ENCODE assay signal across 8 mouse cellular contexts in the genomic region with DNA sequence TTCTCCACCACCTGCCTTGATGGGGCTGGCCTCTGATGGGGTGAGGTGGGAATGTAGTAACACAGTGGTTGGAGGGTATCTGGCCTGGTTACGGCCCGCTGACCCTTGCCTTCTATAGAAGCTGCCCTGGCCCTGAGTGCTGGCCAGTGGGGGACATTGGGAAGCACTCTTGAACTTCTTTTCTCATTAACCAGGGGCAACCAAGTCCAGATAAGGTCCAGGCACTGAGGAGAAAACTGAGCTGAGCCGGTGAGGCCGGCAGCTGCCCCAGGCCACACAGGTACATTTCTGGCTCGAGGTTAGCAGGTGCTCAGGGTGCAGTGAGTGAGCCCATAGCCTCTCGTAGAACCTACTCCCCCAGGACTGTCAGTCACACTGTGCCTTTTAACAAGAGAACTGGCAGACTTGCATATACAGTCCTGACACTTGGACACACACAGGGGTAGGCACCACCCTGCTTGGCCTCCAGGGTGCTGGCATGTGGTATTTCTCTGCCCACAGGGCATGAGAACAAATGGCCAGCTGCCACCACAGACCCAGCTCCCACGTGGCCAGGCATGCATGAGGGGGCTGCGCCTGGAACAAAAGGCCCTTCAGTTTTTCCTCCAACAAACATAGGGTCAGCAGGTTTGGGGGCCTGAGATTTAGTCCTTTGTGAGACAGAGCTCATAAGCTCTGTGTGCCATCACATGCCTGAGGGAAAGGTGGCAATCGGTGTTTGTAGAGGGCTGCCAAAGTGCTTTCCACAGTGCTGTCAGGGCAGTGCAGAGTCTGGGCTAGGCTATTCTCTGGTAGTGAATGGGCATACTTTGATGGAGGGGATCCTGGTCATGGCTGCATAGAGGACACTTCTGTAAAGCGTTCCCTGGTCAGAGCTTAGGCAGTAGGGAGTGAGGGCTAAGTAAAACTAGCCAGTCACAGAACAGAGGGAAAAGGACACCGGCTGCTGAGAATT. TPM values are rescaled to one million over a fixed set of nuclear protein-coding genes. Genes with fewer than 3 reads are reported as not detected.
DNase-seq lines count a peak whose midpoint lies in the region; ATAC-seq and TF ChIP-seq lines count a peak whose summit lies in the region.

No protein-coding gene starts in this region.

- TF ChIP-seq EP300 in heart, adult 2 months (IDR thresholded peaks at IDR 0.05; ENCODE audit: insufficient read depth, low read depth, low read length), result 0 out of 2 replicates have a peak, but pooled peaks have one; percentile 7

- no peak overlapping the region for H3K9ac ChIP-seq in heart, adult 2 months (ENCODE audit: low read depth, low read length)
- H3K9ac ChIP-seq in heart, embryonic 11.5 days (ENCODE audit: low read depth, low read length), result no peak overlapping the region
- H3K9ac ChIP-seq in forebrain, embryonic 14.5 days (ENCODE audit: low read length), result 0 out of 2 replicates have a peak overlapping the region, but pooled peaks have one; percentile 2
- peak overlapping the region; percentile 18; the same call in 1 of the 2 replicates for H3K9ac ChIP-seq in kidney, embryonic 16.5 days (replicated peaks; ENCODE audit: low read length)
- H3K9ac ChIP-seq in neural tube, embryonic 12.5 days, result no peak overlapping the region

- peak overlapping the region; percentile 32 for H3K27ac ChIP-seq in heart, adult 2 months
- no peak overlapping the region for H3K27ac ChIP-seq in heart, embryonic 11.5 days (ENCODE audit: low read depth, low read length)
- H3K27ac ChIP-seq in forebrain, embryonic 14.5 days (ENCODE audit: low read depth, low read length), result peak overlapping the region; percentile 15
- H3K27ac ChIP-seq in kidney, embryonic 16.5 days (ENCODE audit: low read length), result peak overlapping the region; percentile 72
- no peak overlapping the region for H3K27ac ChIP-seq in neural tube, embryonic 12.5 days

- no peak overlapping the region for H3K4me3 ChIP-seq in heart, adult 2 months
- no peak overlapping the region for H3K4me3 ChIP-seq in heart, embryonic 11.5 days (ENCODE audit: low read depth, low read length)
- H3K4me3 ChIP-seq in forebrain, embryonic 14.5 days (ENCODE audit: low read depth, low read length), result no peak overlapping the region
- no peak overlapping the region for H3K4me3 ChIP-seq in kidney, embryonic 16.5 days (ENCODE audit: low read length)
- no peak overlapping the region for H3K4me3 ChIP-seq in neural tube, embryonic 12.5 days

- intact Hi-C loops in heart, adult 2 months (cut with DNase I), result no loop called here

- 65% methylated on average over 11 of the region's 11 CpGs for WGBS in heart, adult 2 months
- 72% methylated on average over 11 of the region's 11 CpGs for WGBS in heart, embryonic 11.5 days (ENCODE audit: insufficient replicate concordance)
- WGBS in forebrain, embryonic 14.5 days, result 59% methylated on average over 11 of the region's 11 CpGs
- 54% methylated on average over 11 of the region's 11 CpGs for WGBS in kidney, embryonic 16.5 days
- 72% methylated on average over 11 of the region's 11 CpGs for WGBS in neural tube, embryonic 12.5 days

- no peaks in the 10 kb centered on the region for H3K9me3 ChIP-seq in heart, embryonic 11.5 days (replicated peaks; ENCODE audit: control insufficient read depth, low read length)
- H3K9me3 ChIP-seq in forebrain, embryonic 14.5 days (replicated peaks; ENCODE audit: control insufficient read depth, low read length), result no peaks in the 10 kb centered on the region
- H3K9me3 ChIP-seq in kidney, embryonic 16.5 days (ENCODE audit: low read length), result no peaks in the 10 kb centered on the region
- no peaks in the 10 kb centered on the region for H3K9me3 ChIP-seq in neural tube, embryonic 12.5 days

- H3K27me3 ChIP-seq in heart, adult 2 months (ENCODE audit: control insufficient read depth, insufficient read depth, low read length), result no peaks in the 10 kb centered on the region
- H3K27me3 ChIP-seq in heart, embryonic 11.5 days (ENCODE audit: control insufficient read depth, insufficient read depth, low read length), result no peaks in the 10 kb centered on the region
- H3K27me3 ChIP-seq in forebrain, embryonic 14.5 days (replicated peaks; ENCODE audit: control insufficient read depth, insufficient read depth, low read length), result no peaks in the 10 kb centered on the region
- no peaks in the 10 kb centered on the region for H3K27me3 ChIP-seq in kidney, embryonic 16.5 days (ENCODE audit: insufficient read depth, low read length)
- no peaks in the 10 kb centered on the region for H3K27me3 ChIP-seq in neural tube, embryonic 12.5 days (replicated peaks)

- no peak for ATAC-seq in heart, embryonic 11.5 days (replicated peaks; ENCODE audit: insufficient number of reproducible peaks, low FRiP score, low TSS enrichment)
- ATAC-seq in forebrain, embryonic 14.5 days, result peak; percentile 80
- peak; percentile 79 for ATAC-seq in kidney, embryonic 16.5 days (ENCODE audit: low FRiP score, low TSS enrichment)
- ATAC-seq in neural tube, embryonic 12.5 days (ENCODE audit: low FRiP score, low read depth), result peak; percentile 73

- TF ChIP-seq POLR2A in heart, adult 2 months (IDR thresholded peaks at IDR 0.05; ENCODE audit: insufficient read depth, low read depth, low read length), result no peak

- DNase-seq in heart, adult 2 months, result peak; percentile 63 to 69
- peak; percentile 61 for DNase-seq in adipocyte (ENCODE audit: low spot score)
- DNase-seq in forebrain, embryonic 14.5 days (ENCODE audit: low spot score), result peak; percentile 67
- DNase-seq in urinary bladder, adult 2 months (ENCODE audit: low spot score), result no peak
- DNase-seq in thymus, postnatal 4 days, result no peak

- TF ChIP-seq CTCF in heart, adult 2 months (IDR thresholded peaks at IDR 0.05), result peak; percentile 28

- no peaks in the 10 kb centered on the region for H3K36me3 ChIP-seq in heart, adult 2 months (ENCODE audit: control insufficient read depth, insufficient read depth, low read length)
- no peaks in the 10 kb centered on the region for H3K36me3 ChIP-seq in heart, embryonic 11.5 days (ENCODE audit: control insufficient read depth, insufficient read depth, low read length)
- no peaks in the 10 kb centered on the region; the same call in 1 of the 2 replicates for H3K36me3 ChIP-seq in forebrain, embryonic 14.5 days (ENCODE audit: control insufficient read depth, insufficient read depth, low read length)
- H3K36me3 ChIP-seq in kidney, embryonic 16.5 days (ENCODE audit: insufficient read depth, low read length), result 0 out of 2 replicates have a peak, but pooled peaks cover 2% of the 10 kb centered on the region
- no peaks in the 10 kb centered on the region for H3K36me3 ChIP-seq in neural tube, embryonic 12.5 days

- H3K79me2 ChIP-seq in heart, adult 2 months (replicated peaks; ENCODE audit: control insufficient read depth, insufficient read depth, low read length), result no peaks in the 10 kb centered on the region

- H3K4me2 ChIP-seq in heart, embryonic 11.5 days, result no peak overlapping the region
- H3K4me2 ChIP-seq in forebrain, embryonic 14.5 days (ENCODE audit: low read length), result no peak overlapping the region
- H3K4me2 ChIP-seq in kidney, embryonic 16.5 days (replicated peaks; ENCODE audit: low read depth, low read length), result no peak overlapping the region
- H3K4me2 ChIP-seq in neural tube, embryonic 12.5 days (replicated peaks), result no peak overlapping the region

- peaks cover 24% of the 10 kb centered on the region for H3K4me1 ChIP-seq in heart, adult 2 months (ENCODE audit: control insufficient read depth, insufficient read depth, low read length)
- H3K4me1 ChIP-seq in heart, embryonic 11.5 days (ENCODE audit: control insufficient read depth, insufficient read depth, low read length), result peaks cover 56% of the 10 kb centered on the region
- peaks cover 12% of the 10 kb centered on the region for H3K4me1 ChIP-seq in forebrain, embryonic 14.5 days (ENCODE audit: control insufficient read depth, insufficient read depth, low read length)
- H3K4me1 ChIP-seq in kidney, embryonic 16.5 days (ENCODE audit: insufficient read depth, low read length), result peaks cover 28% of the 10 kb centered on the region
- H3K4me1 ChIP-seq in neural tube, embryonic 12.5 days, result peaks cover 35% of the 10 kb centered on the region

RNA-seq across cellular contexts. Expression of gene Pacs2, which starts 18.3 kb away (rescaled TPM):
- total RNA-seq in heart, adult 2 months (2021), result 10 to 100 TPM; 34.9 to 37.5 TPM
- 34.8 and 37.4 TPM in 2 replicates for polyA plus RNA-seq in heart, adult 2 months (2012; rRNA removed)
- polyA plus RNA-seq in heart, embryonic 11.5 days (2014; fragmentation: Nextera tagmentation; extraction: Ambion mirVana), result 7.3 and 11.3 TPM in 2 replicates
- polyA plus RNA-seq in forebrain, embryonic 14.5 days (2014; fragmentation: Nextera tagmentation; extraction: Ambion mirVana), result 16.1 and 21.6 TPM in 2 replicates
- 13.3 and 13.8 TPM in 2 replicates for polyA plus RNA-seq in kidney, embryonic 16.5 days (2015; fragmentation: Nextera tagmentation; extraction: Ambion mirVana)
- 30.5 and 30.8 TPM in 2 replicates for polyA plus RNA-seq in neural tube, embryonic 12.5 days (2016; fragmentation: Nextera tagmentation; extraction: Ambion mirVana)
- 38.9 and 40.9 TPM in 2 replicates for polyA plus RNA-seq in urinary bladder, adult 2 months (2012; rRNA removed)

RNA-seq across cellular contexts. Expression of gene Brf1, which starts 32.1 kb away (rescaled TPM):
- 10 to 100 TPM; 22.3 to 25.1 TPM for total RNA-seq in heart, adult 2 months (2021)
- 22.4 and 29.3 TPM in 2 replicates for polyA plus RNA-seq in heart, adult 2 months (2012; rRNA removed)
- polyA plus RNA-seq in heart, embryonic 11.5 days (2014; fragmentation: Nextera tagmentation; extraction: Ambion mirVana), result 33.7 and 39.5 TPM in 2 replicates
- 43.0 and 51.0 TPM in 2 replicates for polyA plus RNA-seq in forebrain, embryonic 14.5 days (2014; fragmentation: Nextera tagmentation; extraction: Ambion mirVana)
- polyA plus RNA-seq in kidney, embryonic 16.5 days (2015; fragmentation: Nextera tagmentation; extraction: Ambion mirVana), result 70.1 and 71.5 TPM in 2 replicates
- polyA plus RNA-seq in neural tube, embryonic 12.5 days (2016; fragmentation: Nextera tagmentation; extraction: Ambion mirVana), result 68.1 and 70.1 TPM in 2 replicates
- 69.1 and 82.7 TPM in 2 replicates for polyA plus RNA-seq in urinary bladder, adult 2 months (2012; rRNA removed)

RNA-seq across cellular contexts. Expression of gene Tex22, which starts 41.7 kb away (rescaled TPM):
- total RNA-seq in heart, adult 2 months (2021), result under 1 TPM; 0.21 to 0.27 TPM
- 0.50 TPM in 1 of 2 replicates, not detected in the other for polyA plus RNA-seq in heart, adult 2 months (2012; rRNA removed)
- 0.16 TPM in 1 of 2 replicates, not detected in the other for polyA plus RNA-seq in heart, embryonic 11.5 days (2014; fragmentation: Nextera tagmentation; extraction: Ambion mirVana)
- not detected in 2 replicates for polyA plus RNA-seq in forebrain, embryonic 14.5 days (2014; fragmentation: Nextera tagmentation; extraction: Ambion mirVana)
- polyA plus RNA-seq in kidney, embryonic 16.5 days (2015; fragmentation: Nextera tagmentation; extraction: Ambion mirVana), result not detected in 2 replicates
- 0.24 TPM in 1 of 2 replicates, not detected in the other for polyA plus RNA-seq in neural tube, embryonic 12.5 days (2016; fragmentation: Nextera tagmentation; extraction: Ambion mirVana)
- not detected in 2 replicates for polyA plus RNA-seq in urinary bladder, adult 2 months (2012; rRNA removed)

RNA-seq across cellular contexts. Expression of gene Btbd6, which starts 56.3 kb away (rescaled TPM):
- total RNA-seq in heart, adult 2 months (2021), result 10 to 100 TPM; 21.8 to 24.3 TPM
- polyA plus RNA-seq in heart, adult 2 months (2012; rRNA removed), result 26.7 and 27.4 TPM in 2 replicates
- polyA plus RNA-seq in heart, embryonic 11.5 days (2014; fragmentation: Nextera tagmentation; extraction: Ambion mirVana), result 18.9 and 22.5 TPM in 2 replicates
- polyA plus RNA-seq in forebrain, embryonic 14.5 days (2014; fragmentation: Nextera tagmentation; extraction: Ambion mirVana), result 35.0 and 37.5 TPM in 2 replicates
- polyA plus RNA-seq in kidney, embryonic 16.5 days (2015; fragmentation: Nextera tagmentation; extraction: Ambion mirVana), result 29.4 and 30.6 TPM in 2 replicates
- polyA plus RNA-seq in neural tube, embryonic 12.5 days (2016; fragmentation: Nextera tagmentation; extraction: Ambion mirVana), result 32.0 and 33.8 TPM in 2 replicates
- polyA plus RNA-seq in urinary bladder, adult 2 months (2012; rRNA removed), result 23.9 and 26.8 TPM in 2 replicates

Comparison
In these comparisons a context has a peak if more than half of its experiments do, and no peak if none do; other contexts are left out.
1. H3K27ac ChIP-seq: peak in heart, adult 2 months (single experiment), forebrain, embryonic 14.5 days (single experiment) and kidney, embryonic 16.5 days (single experiment); none in heart, embryonic 11.5 days (single experiment) and neural tube, embryonic 12.5 days (single experiment).
2. DNase-seq: peak in heart, adult 2 months (2 of 2), adipocyte (single experiment) and forebrain, embryonic 14.5 days (single experiment); none in urinary bladder, adult 2 months (single experiment) and thymus, postnatal 4 days (single experiment).
3. H3K9ac ChIP-seq: peak in forebrain, embryonic 14.5 days (single experiment) and kidney, embryonic 16.5 days (single experiment); none in heart, adult 2 months (single experiment), heart, embryonic 11.5 days (single experiment) and neural tube, embryonic 12.5 days (single experiment).